13 mouse cellular contexts compared by ENCODE assay signal in genomic region chr9:46703674-46704073, GRCm38 (mm10).
DNase-seq lines count a peak whose midpoint lies in the region; ATAC-seq and TF ChIP-seq lines count a peak whose summit lies in the region.
"Had no signal": no experiment of that assay in that cellular context is flagged by ENCODE, and none has a peak within 500 bp of the region (broad histone marks: within the 10 kb centered on the region; RNA-seq: fewer than 3 reads in every experiment).

No protein-coding gene starts in this region.

- H3K27ac ChIP-seq in cortical plate, adult 2 months (ENCODE audit: insufficient read depth, low read length) = peak overlapping the region; percentile 84; the same call in 1 of the 2 replicates
- peak overlapping the region; percentile 70; the same call in 1 of the 2 replicates for H3K27ac ChIP-seq in hindbrain, embryonic 13.5 days
- H3K27ac ChIP-seq in midbrain, embryonic 13.5 days = peak overlapping the region; percentile 70
- H3K27ac ChIP-seq: embryonic facial prominence, embryonic 12.5 days had no signal

- no peak overlapping the region for H3K4me2 ChIP-seq in hindbrain, embryonic 13.5 days
- H3K4me2 ChIP-seq in midbrain, embryonic 13.5 days (replicated peaks) = 0 out of 2 replicates have a peak overlapping the region, but pooled peaks have one; percentile 2
- H3K4me2 ChIP-seq: embryonic facial prominence, embryonic 12.5 days had no signal

- no peak for TF ChIP-seq CTCF in cortical plate, adult 2 months (IDR thresholded peaks at IDR 0.05; ENCODE audit: extremely low read depth, insufficient read depth, low read length)

- H3K36me3 ChIP-seq in hindbrain, embryonic 13.5 days = no peaks in the 10 kb centered on the region
- H3K36me3 ChIP-seq in midbrain, embryonic 13.5 days = no peaks in the 10 kb centered on the region
- H3K36me3 ChIP-seq: embryonic facial prominence, embryonic 12.5 days had no signal

- WGBS in hindbrain, embryonic 13.5 days = 29% methylated on average over 8 of the region's 8 CpGs
- 24% methylated on average over 8 of the region's 8 CpGs for WGBS in midbrain, embryonic 13.5 days

- 0 out of 2 replicates have a peak, but pooled peaks cover 3% of the 10 kb centered on the region for H3K27me3 ChIP-seq in hindbrain, embryonic 13.5 days
- H3K27me3 ChIP-seq in midbrain, embryonic 13.5 days = peaks cover 3% of the 10 kb centered on the region; the same call in 1 of the 2 replicates

- H3K9ac ChIP-seq in hindbrain, embryonic 13.5 days = no peak overlapping the region
- H3K9ac ChIP-seq in midbrain, embryonic 13.5 days (replicated peaks) = no peak overlapping the region
- H3K9ac ChIP-seq: embryonic facial prominence, embryonic 12.5 days had no signal

- peaks cover 7% of the 10 kb centered on the region for H3K4me1 ChIP-seq in cortical plate, adult 2 months (ENCODE audit: control insufficient read depth, insufficient read depth, low read length)
- H3K4me1 ChIP-seq in hindbrain, embryonic 13.5 days (replicated peaks) = peaks cover 30% of the 10 kb centered on the region
- peaks cover 34% of the 10 kb centered on the region for H3K4me1 ChIP-seq in midbrain, embryonic 13.5 days (replicated peaks)
- H3K4me1 ChIP-seq: embryonic facial prominence, embryonic 12.5 days had no signal

- no peak for ATAC-seq in hindbrain, embryonic 13.5 days (ENCODE audit: low FRiP score)
- peak; percentile 90 for ATAC-seq in midbrain, embryonic 13.5 days
- no peak for ATAC-seq in monocyte, adult 5-6 weeks (replicated peaks; ENCODE audit: insufficient number of reproducible peaks, low FRiP score, low TSS enrichment, poor library complexity, severe bottlenecking)

- DNase-seq in cerebellum, postnatal 10 days = peak; percentile 9 to 18
- DNase-seq in cerebellum, postnatal 4 days (ENCODE audit: low spot score in 2 of 2) = no peak
- no peak for DNase-seq in cerebellum, adult 9-11 months
- DNase-seq in gastrocnemius, postnatal 4 days (ENCODE audit: low spot score in 2 of 2) = no peak
- DNase-seq: kidney, adult 2 months; lung, postnatal 14 days; spleen, adult 18-20 months; thymus, adult 18-20 months had no signal

- no peak for TF ChIP-seq POLR2A in cortical plate, adult 2 months (IDR thresholded peaks at IDR 0.05; ENCODE audit: extremely low read depth, insufficient read depth, low read length)

- no peaks in the 10 kb centered on the region for H3K9me3 ChIP-seq in hindbrain, embryonic 13.5 days
- H3K9me3 ChIP-seq in midbrain, embryonic 13.5 days = no peaks in the 10 kb centered on the region
- H3K9me3 ChIP-seq: embryonic facial prominence, embryonic 12.5 days had no signal

- H3K4me3 ChIP-seq in cortical plate, adult 2 months (ENCODE audit: insufficient read depth, low read length) = no peak overlapping the region
- no peak overlapping the region for H3K4me3 ChIP-seq in hindbrain, embryonic 13.5 days
- H3K4me3 ChIP-seq in midbrain, embryonic 13.5 days (replicated peaks) = no peak overlapping the region
- H3K4me3 ChIP-seq: embryonic facial prominence, embryonic 12.5 days had no signal

Comparison
In these comparisons a context has a peak if more than half of its experiments do, and no peak if none do; other contexts are left out.
1. DNase-seq: peak in cerebellum, postnatal 10 days (2 of 2); none in cerebellum, postnatal 4 days (0 of 2), cerebellum, adult 9-11 months (single experiment) and gastrocnemius, postnatal 4 days (0 of 2).
2. Peak in every context shown above with its lines, with median percentiles within 50 percentile points of each other: H3K27ac ChIP-seq.